Mouse (Mus musculus) E14TG2a.4 (cell line): ENCODE data around the gene Pdcd6ip.

ENCODE experiments used
- CTCF ChIP-seq: conservative IDR thresholded peaks from 2 replicates; pipeline ENCODE4 v1.5.1; 2014; ENCODE audit warnings: low read length
- POU5F1 ChIP-seq: IDR thresholded peaks from 2 replicates; pipeline ENCODE4 v1.6.1; 2014; ENCODE audit warnings: low read length, borderline replicate concordance

GRCm38 (mm10) chr9:113735920-113736319 is 27.9 kb upstream of the Pdcd6ip start:
- TF ChIP-seq CTCF (no peak), POU5F1 (no peak)
